Mouse (Mus musculus): ENCODE data around the gene Pxylp1. TPM values are rescaled to one million over a fixed set of nuclear protein-coding genes. Genes with fewer than 3 reads are reported as not detected.
A peak's percentile ranks its signal among the peaks of the same experiment; 100 is the strongest.

The Pxylp1 gene
- total and polyA plus RNA-seq, 2 experiments from 2014 or later = 22.6 to 35.1 TPM

GRCm38 (mm10) chr9:96882496-96883265 is 9.8 kb downstream of the Pxylp1 start:
- no peaks in the 10 kb centered on the region for H3K9me3 ChIP-seq (ENCODE audit: low read length)
- H3K9ac ChIP-seq = no peak overlapping the region
- DNase-seq = peak; percentile 52
- H3K36me3 ChIP-seq (ENCODE audit: insufficient read depth) = no peaks in the 10 kb centered on the region
- H3K4me1 ChIP-seq (ENCODE audit: insufficient read depth) = peaks cover 6% of the 10 kb centered on the region; the same call in 1 of the 2 replicates
- no peak for TF ChIP-seq CTCF (IDR thresholded peaks at IDR 0.05; ENCODE audit: low read depth)
- 70% methylated on average over 20 of the region's 20 CpGs for WGBS
- no peak overlapping the region for H3K4me2 ChIP-seq (ENCODE audit: low read depth)
- H3K4me3 ChIP-seq (ENCODE audit: low read depth, low read length) = no peak overlapping the region
- H3K27me3 ChIP-seq (ENCODE audit: insufficient read depth, low read length) = no peaks in the 10 kb centered on the region
- peak overlapping the region; percentile 21; the same call in 1 of the 2 replicates for H3K27ac ChIP-seq (ENCODE audit: low read depth, low read length)
- peak; percentile 46; the same call in 1 of the 2 replicates for ATAC-seq

GRCm38 (mm10) chr9:96881901-96882300 is 10.6 kb downstream of the Pxylp1 start:
- DNase-seq = no peak
- H3K36me3 ChIP-seq (ENCODE audit: insufficient read depth) = no peaks in the 10 kb centered on the region
- 81% methylated on average over 6 of the region's 6 CpGs for WGBS
- H3K27ac ChIP-seq (ENCODE audit: low read depth, low read length) = no peak overlapping the region
- H3K4me2 ChIP-seq (ENCODE audit: low read depth) = no peak overlapping the region
- H3K4me3 ChIP-seq (ENCODE audit: low read depth, low read length) = no peak overlapping the region
- H3K4me1 ChIP-seq (ENCODE audit: insufficient read depth) = peaks cover 6% of the 10 kb centered on the region; the same call in 1 of the 2 replicates
- no peaks in the 10 kb centered on the region for H3K9me3 ChIP-seq (ENCODE audit: low read length)
- no peaks in the 10 kb centered on the region for H3K27me3 ChIP-seq (ENCODE audit: insufficient read depth, low read length)
- no peak for TF ChIP-seq CTCF (IDR thresholded peaks at IDR 0.05; ENCODE audit: low read depth)
- H3K9ac ChIP-seq = no peak overlapping the region
- no peak for ATAC-seq

- WGBS = 77% methylated on average over 6 of the region's 6 CpGs
- no peaks in the 10 kb centered on the region for H3K4me1 ChIP-seq (ENCODE audit: insufficient read depth)
- H3K9ac ChIP-seq = no peak overlapping the region
- H3K27me3 ChIP-seq (ENCODE audit: insufficient read depth, low read length) = no peaks in the 10 kb centered on the region
- TF ChIP-seq CTCF (IDR thresholded peaks at IDR 0.05; ENCODE audit: low read depth) = no peak
- no peak overlapping the region for H3K4me2 ChIP-seq (ENCODE audit: low read depth)
- no peak overlapping the region for H3K27ac ChIP-seq (ENCODE audit: low read depth, low read length)
- no peaks in the 10 kb centered on the region for H3K36me3 ChIP-seq (ENCODE audit: insufficient read depth)
- H3K4me3 ChIP-seq (ENCODE audit: low read depth, low read length) = no peak overlapping the region
- ATAC-seq = no peak
- no peaks in the 10 kb centered on the region for H3K9me3 ChIP-seq (ENCODE audit: low read length)
- DNase-seq = no peak
Observed at GRCm38 (mm10) chr9:96879024-96879423, 13.4 kb downstream of the Pxylp1 start.

GRCm38 (mm10) chr9:96878464-96878863 is 14.0 kb downstream of the Pxylp1 start:
- no peak overlapping the region for H3K9ac ChIP-seq
- H3K27ac ChIP-seq (ENCODE audit: low read depth, low read length) = no peak overlapping the region
- H3K4me3 ChIP-seq (ENCODE audit: low read depth, low read length) = no peak overlapping the region
- DNase-seq (no peak), ATAC-seq (no peak)
- no peak overlapping the region for H3K4me2 ChIP-seq (ENCODE audit: low read depth)
- TF ChIP-seq CTCF (IDR thresholded peaks at IDR 0.05; ENCODE audit: low read depth) = no peak
- no peaks in the 10 kb centered on the region for H3K27me3 ChIP-seq (ENCODE audit: insufficient read depth, low read length)
- H3K4me1 ChIP-seq (ENCODE audit: insufficient read depth) = no peaks in the 10 kb centered on the region
- H3K9me3 ChIP-seq (ENCODE audit: low read length) = no peaks in the 10 kb centered on the region
- H3K36me3 ChIP-seq (ENCODE audit: insufficient read depth) = no peaks in the 10 kb centered on the region
- 43% methylated on average over 4 of the region's 4 CpGs for WGBS

GRCm38 (mm10) chr9:96875704-96876103 is 16.8 kb downstream of the Pxylp1 start:
- no peak for TF ChIP-seq CTCF (IDR thresholded peaks at IDR 0.05; ENCODE audit: low read depth)
- DNase-seq (no peak), ATAC-seq (no peak)
- H3K9ac ChIP-seq = no peak overlapping the region
- no peak overlapping the region for H3K27ac ChIP-seq (ENCODE audit: low read depth, low read length)
- H3K36me3 ChIP-seq (ENCODE audit: insufficient read depth) = no peaks in the 10 kb centered on the region
- H3K27me3 ChIP-seq (ENCODE audit: insufficient read depth, low read length) = no peaks in the 10 kb centered on the region
- 74% methylated on average over 4 of the region's 4 CpGs for WGBS
- no peaks in the 10 kb centered on the region for H3K4me1 ChIP-seq (ENCODE audit: insufficient read depth)
- H3K4me2 ChIP-seq (ENCODE audit: low read depth) = no peak overlapping the region
- no peaks in the 10 kb centered on the region for H3K9me3 ChIP-seq (ENCODE audit: low read length)
- no peak overlapping the region for H3K4me3 ChIP-seq (ENCODE audit: low read depth, low read length)

GRCm38 (mm10) chr9:96873082-96873481 is 19.4 kb downstream of the Pxylp1 start:
- H3K4me2 ChIP-seq (ENCODE audit: low read depth) = no peak overlapping the region
- peak; percentile 35 for DNase-seq
- ATAC-seq = peak; percentile 42; the same call in 1 of the 2 replicates
- H3K9ac ChIP-seq = no peak overlapping the region
- H3K36me3 ChIP-seq (ENCODE audit: insufficient read depth) = no peaks in the 10 kb centered on the region
- no peaks in the 10 kb centered on the region for H3K9me3 ChIP-seq (ENCODE audit: low read length)
- H3K27me3 ChIP-seq (ENCODE audit: insufficient read depth, low read length) = no peaks in the 10 kb centered on the region
- no peak overlapping the region for H3K27ac ChIP-seq (ENCODE audit: low read depth, low read length)
- TF ChIP-seq CTCF (IDR thresholded peaks at IDR 0.05; ENCODE audit: low read depth) = peak; percentile 55
- H3K4me3 ChIP-seq (ENCODE audit: low read depth, low read length) = no peak overlapping the region
- 72% methylated on average over 5 of the region's 5 CpGs for WGBS
- H3K4me1 ChIP-seq (ENCODE audit: insufficient read depth) = no peaks in the 10 kb centered on the region

GRCm38 (mm10) chr9:96870104-96870503 is 22.4 kb downstream of the Pxylp1 start:
- no peaks in the 10 kb centered on the region for H3K9me3 ChIP-seq (ENCODE audit: low read length)
- no peaks in the 10 kb centered on the region for H3K36me3 ChIP-seq (ENCODE audit: insufficient read depth)
- TF ChIP-seq CTCF (IDR thresholded peaks at IDR 0.05; ENCODE audit: low read depth) = no peak
- H3K4me3 ChIP-seq (ENCODE audit: low read depth, low read length) = no peak overlapping the region
- no peak for DNase-seq
- H3K4me1 ChIP-seq (ENCODE audit: insufficient read depth) = peaks cover 10% of the 10 kb centered on the region; the same call in 1 of the 2 replicates
- H3K9ac ChIP-seq = no peak overlapping the region
- H3K27me3 ChIP-seq (ENCODE audit: insufficient read depth, low read length) = no peaks in the 10 kb centered on the region
- H3K4me2 ChIP-seq (ENCODE audit: low read depth) = no peak overlapping the region
- WGBS = 71% methylated on average over 8 of the region's 8 CpGs
- no peak overlapping the region for H3K27ac ChIP-seq (ENCODE audit: low read depth, low read length)
- ATAC-seq = no peak

Measured in forebrain, postnatal 0 days (tissue).